Mouse (Mus musculus) central nervous system, embryonic 14 days (tissue): ENCODE data around the gene Caprin2. TPM values are rescaled to one million over a fixed set of nuclear protein-coding genes. Genes with fewer than 3 reads are reported as not detected.

ENCODE experiments used
- polyA plus RNA-seq: library from polyadenylated mRNA; depleted of rRNA; stranded (reverse); fragments of >200 nt; gene quantifications from 2 replicates; pipeline ENCODE4 v1.2.3, GENCODE M21; 2012; rRNA removed

Caprin2 gene
- polyA plus RNA-seq = 30.9 and 31.1 TPM in 2 replicates

GRCm38 (mm10) chr6:148895773-148896506 lies at the start of gene Caprin2:
Gene Caprin2, minus strand, starts transcription at chr6:148896237.

GRCm38 (mm10) chr6:148830748-148831727 lies 65.0 kb downstream of the Caprin2 start, which contains the start of gene Ipo8:
Gene Ipo8, minus strand, starts transcription at chr6:148831467.

Other genes with a start within 250 kb of the Caprin2 start
- gene Ipo8, start 64.8 kb downstream of the Caprin2 start, polyA plus RNA-seq = 19.2 and 19.5 TPM in 2 replicates
- gene Sinhcaf, start 50.2 kb upstream of the Caprin2 start, polyA plus RNA-seq = 42.3 and 56.8 TPM in 2 replicates
- gene Dennd5b, start 205.4 kb upstream of the Caprin2 start, polyA plus RNA-seq = 9.8 and 11.3 TPM in 2 replicates
- not detected in 2 replicates for gene Gm10203, start 233.9 kb upstream of the Caprin2 start, polyA plus RNA-seq
- gene Etfbkmt, start 243.6 kb upstream of the Caprin2 start, polyA plus RNA-seq = 7.1 and 8.0 TPM in 2 replicates